Mouse (Mus musculus) liver, embryonic 14.5 days (tissue): ENCODE measurements around the gene Ppp2r1b.

Experiments
- CTCF ChIP-seq: IDR thresholded peaks from 2 replicates; pipeline ENCODE4 v1.5.1; 2016; ENCODE audit warnings: antibody characterized with exemption, low read depth, control low read depth
- EP300 ChIP-seq: IDR thresholded peaks from 2 replicates; pipeline ENCODE4 v1.6.1; 2016; ENCODE audit warnings: antibody characterized with exemption, low read depth

DNA sequence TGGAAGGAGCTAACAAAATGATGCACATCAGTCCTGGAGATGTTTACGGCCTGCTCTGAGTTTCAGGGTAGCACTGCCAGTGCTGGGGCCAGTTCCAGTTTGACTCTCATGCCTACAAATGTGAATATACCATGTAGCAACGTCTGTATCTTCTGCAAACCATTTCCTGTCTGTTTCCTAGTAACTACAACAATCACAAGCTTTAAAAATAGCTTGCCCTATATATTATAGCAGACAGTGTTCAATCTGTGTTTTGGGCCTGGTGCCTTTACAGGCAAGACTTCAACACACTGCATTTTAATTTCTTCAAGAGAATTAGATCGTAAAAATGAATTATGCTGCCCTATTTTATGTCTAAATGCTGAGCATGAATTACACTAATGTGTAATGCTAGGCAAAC lies 60.2 kb downstream of the Ppp2r1b start:
- TF ChIP-seq EP300 = no peak
- TF ChIP-seq CTCF = no peak
